Mouse (Mus musculus) ES-Bruce4 (cell line): ENCODE results near the gene Rnls. TPM values are rescaled to one million over a fixed set of nuclear protein-coding genes. Genes with fewer than 3 reads are reported as not detected.

Source experiments
- H3K27ac ChIP-seq: 2 replicates; pipeline ENCODE4 v1.5.1; 2012; ENCODE audit warnings: low read length, inconsistent platforms; ENCODE audit not compliant: insufficient read depth
- H3K27me3 ChIP-seq: 2 replicates; pipeline ENCODE4 v1.6.1; 2012; ENCODE audit warnings: mild to moderate bottlenecking, low read length, inconsistent platforms; ENCODE audit not compliant: control insufficient read depth, poor library complexity, insufficient read depth, severe bottlenecking
- H3K36me3 ChIP-seq: 2 replicates; pipeline ENCODE4 v1.6.1; 2012; ENCODE audit warnings: inconsistent platforms, mild to moderate bottlenecking, low read length, moderate library complexity; ENCODE audit not compliant: control insufficient read depth, poor library complexity, insufficient read depth, severe bottlenecking
- H3K4me1 ChIP-seq: one replicate; pipeline ENCODE4 v1.8.1; 2011; ENCODE audit warnings: low read length; ENCODE audit not compliant: control insufficient read depth, insufficient read depth
- H3K4me3 ChIP-seq: 2 replicates; pipeline ENCODE4 v1.5.1; 2011; ENCODE audit warnings: low read depth, mild to moderate bottlenecking, low read length
- H3K9ac ChIP-seq: 2 replicates; pipeline ENCODE4 v1.6.1; 2012; ENCODE audit warnings: low read depth, mild to moderate bottlenecking, inconsistent platforms; ENCODE audit not compliant: poor library complexity, severe bottlenecking
- H3K9me3 ChIP-seq: replicated peaks from 2 replicates; pipeline ENCODE4 v1.6.1; 2012; ENCODE audit warnings: mild to moderate bottlenecking, low read length, inconsistent platforms; ENCODE audit not compliant: control insufficient read depth, poor library complexity, insufficient read depth, severe bottlenecking
- CTCF ChIP-seq: IDR thresholded peaks from one replicate; pipeline ENCODE4 v1.8.1; 2011; ENCODE audit warnings: low read depth, low read length
- EP300 ChIP-seq: IDR thresholded peaks from 2 replicates; pipeline ENCODE4 v1.6.1; 2011; ENCODE audit warnings: low read depth, low read length; ENCODE audit not compliant: insufficient read depth
- POLR2A ChIP-seq: IDR thresholded peaks from one replicate; pipeline ENCODE4 v1.8.1; 2011; ENCODE audit warnings: low read length; ENCODE audit not compliant: insufficient read depth
- polyA plus RNA-seq: library from polyadenylated mRNA; stranded (reverse); fragments of >200 nt; gene quantifications from 2 replicates; pipeline ENCODE4 v1.2.4, GENCODE M21; 2011; ENCODE audit warnings: low read depth; ENCODE audit not compliant: missing spikeins, insufficient read depth, insufficient read length

Rnls gene
- polyA plus RNA-seq, 1 experiment = 0.43 TPM

GRCm38 (mm10) chr19:33109941-33110371 lies 282.1 kb downstream of the Rnls start:
- H3K27ac ChIP-seq = no peak overlapping the region
- H3K36me3 ChIP-seq = no peaks in the 10 kb centered on the region
- H3K9me3 ChIP-seq = no peaks in the 10 kb centered on the region
- H3K4me3 ChIP-seq = no peak overlapping the region
- H3K9ac ChIP-seq = no peak overlapping the region
- H3K27me3 ChIP-seq = no peaks in the 10 kb centered on the region
- H3K4me1 ChIP-seq = no peaks in the 10 kb centered on the region
- TF ChIP-seq CTCF = no peak
- no peak for TF ChIP-seq POLR2A
- no peak for TF ChIP-seq EP300

GRCm38 (mm10) chr19:33109141-33109540 lies 283.0 kb downstream of the Rnls start:
- TF ChIP-seq EP300 (no peak), CTCF (no peak), POLR2A (no peak)
- Histone ChIP-seq H3K27ac (no peak overlapping the region), H3K9me3 (no peaks in the 10 kb centered on the region), H3K27me3 (no peaks in the 10 kb centered on the region), H3K9ac (no peak overlapping the region), H3K36me3 (no peaks in the 10 kb centered on the region), H3K4me3 (no peak overlapping the region), H3K4me1 (no peaks in the 10 kb centered on the region)

- no peak overlapping the region for H3K27ac ChIP-seq
- H3K9ac ChIP-seq = no peak overlapping the region
- no peak overlapping the region for H3K4me3 ChIP-seq
- TF ChIP-seq POLR2A (no peak), EP300 (no peak), CTCF (no peak)
- no peaks in the 10 kb centered on the region for H3K9me3 ChIP-seq
- no peaks in the 10 kb centered on the region for H3K36me3 ChIP-seq
- no peaks in the 10 kb centered on the region for H3K27me3 ChIP-seq
- H3K4me1 ChIP-seq = no peaks in the 10 kb centered on the region
Observed at GRCm38 (mm10) chr19:33103851-33104250, 288.2 kb downstream of the Rnls start.

- H3K4me1 ChIP-seq = no peaks in the 10 kb centered on the region
- no peaks in the 10 kb centered on the region for H3K27me3 ChIP-seq
- no peaks in the 10 kb centered on the region for H3K9me3 ChIP-seq
Observed at GRCm38 (mm10) chr19:33102783-33103139, 289.3 kb downstream of the Rnls start.

GRCm38 (mm10) chr19:33102008-33102782 lies 289.9 kb downstream of the Rnls start:
- H3K36me3 ChIP-seq = no peaks in the 10 kb centered on the region
- no peaks in the 10 kb centered on the region for H3K4me1 ChIP-seq
- no peak overlapping the region for H3K9ac ChIP-seq
- no peak overlapping the region for H3K4me3 ChIP-seq
- TF ChIP-seq EP300 = no peak
- TF ChIP-seq POLR2A = no peak
- TF ChIP-seq CTCF = no peak
- H3K27ac ChIP-seq = no peak overlapping the region
- H3K27me3 ChIP-seq = no peaks in the 10 kb centered on the region
- H3K9me3 ChIP-seq = no peaks in the 10 kb centered on the region

More at GRCm38 (mm10) chr19:33102783-33103139, 289.3 kb downstream of the Rnls start:
- Histone ChIP-seq H3K27ac (no peak overlapping the region), H3K4me3 (no peak overlapping the region), H3K9ac (no peak overlapping the region), H3K36me3 (no peaks in the 10 kb centered on the region)
- TF ChIP-seq POLR2A (no peak), CTCF (no peak), EP300 (no peak)
